Mouse (Mus musculus) ES-Bruce4 (cell line): ENCODE measurements around the gene Qpctl.

Experiments
- CTCF ChIP-seq: IDR thresholded peaks from one replicate; pipeline ENCODE4 v1.8.1; 2011; ENCODE audit warnings: low read depth, low read length
- POLR2A ChIP-seq: IDR thresholded peaks from one replicate; pipeline ENCODE4 v1.8.1; 2011; ENCODE audit warnings: low read length; ENCODE audit not compliant: insufficient read depth

- TF ChIP-seq CTCF (no peak), POLR2A (no peak)
Measured at GRCm38 (mm10) chr7:19098811-19099210, 50.3 kb downstream of the Qpctl start.
